Mouse (Mus musculus) lung, postnatal 0 days (tissue): ENCODE measurements at regions not wholly inside any gene's neighbourhood (a gene's known extent, or its start where the extent isn't known, plus 50 kb on each side); places are given as distances from the start of the nearest gene placed in this dataset. TPM values are rescaled to one million over a fixed set of nuclear protein-coding genes. Genes with fewer than 3 reads are reported as not detected.

Experiments used
- ATAC-seq: fragments of 200-750 bp; cut with Nextera tagmentation; 2 replicates; pipeline ENCODE4 v1.8.0; 2017; ENCODE audit warnings: moderate library complexity
- DNase-seq: peaks from one replicate; pipeline ENCODE4 v3.0.0-alpha.2; 2016; ENCODE audit warnings: low spot score
- H3K27ac ChIP-seq: fragments of 300-500 bp; sonication (generic); 2 replicates; pipeline ENCODE4 v1.5.1; 2014; ENCODE audit warnings: antibody characterized with exemption, mild to moderate bottlenecking, low read length, mixed read lengths
- H3K27me3 ChIP-seq: fragments of 300-500 bp; sonication (generic); replicated peaks from 2 replicates; pipeline ENCODE4 v1.6.1; 2014; ENCODE audit warnings: low read length, mixed read lengths; ENCODE audit not compliant: insufficient read depth
- H3K36me3 ChIP-seq: fragments of 300-500 bp; sonication (generic); 2 replicates; pipeline ENCODE4 v1.6.1; 2014; ENCODE audit warnings: low read length, mixed read lengths; ENCODE audit not compliant: insufficient read depth
- H3K4me1 ChIP-seq: fragments of 300-500 bp; sonication (generic); 2 replicates; pipeline ENCODE4 v1.6.1; 2014; ENCODE audit warnings: antibody characterized with exemption, low read depth, low read length, mixed read lengths; ENCODE audit not compliant: insufficient read depth
- H3K4me2 ChIP-seq: fragments of 300-500 bp; sonication (generic); replicated peaks from 2 replicates; pipeline ENCODE4 v1.6.1; 2014; ENCODE audit warnings: low read depth, mild to moderate bottlenecking, low read length, moderate library complexity, mixed read lengths
- H3K4me3 ChIP-seq: fragments of 300-500 bp; sonication (generic); 2 replicates; pipeline ENCODE4 v1.5.1; 2014; ENCODE audit warnings: low read depth, low read length
- H3K9ac ChIP-seq: fragments of 300-500 bp; sonication (generic); replicated peaks from 2 replicates; pipeline ENCODE4 v1.6.1; 2014; ENCODE audit warnings: low read depth, mild to moderate bottlenecking
- H3K9me3 ChIP-seq: fragments of 300-500 bp; sonication (generic); 2 replicates; pipeline ENCODE4 v1.6.1; 2016; ENCODE audit warnings: low read length, mixed read lengths
- CTCF ChIP-seq: IDR thresholded peaks from 2 replicates; pipeline ENCODE4 v1.5.1; 2016; ENCODE audit warnings: antibody characterized with exemption, mild to moderate bottlenecking
- EP300 ChIP-seq: IDR thresholded peaks from 2 replicates; pipeline ENCODE4 v1.6.1; 2016; ENCODE audit warnings: antibody characterized with exemption, mild to moderate bottlenecking, control low read depth
- microRNA-seq: library from miRNA; unstranded; fragments of <30 nt; microRNA quantifications from one replicate; pipeline ENCODE4, GENCODE M21; 2016

- no peak for ATAC-seq
- no peak overlapping the region for H3K27ac ChIP-seq
Measured at GRCm38 (mm10) chr8:73569963-73570362, 216.6 kb upstream of the Large1 start.

More at GRCm38 (mm10) chr8:73569963-73570362, 216.6 kb upstream of the Large1 start:
- Histone ChIP-seq H3K36me3 (no peaks in the 10 kb centered on the region), H3K9ac (no peak overlapping the region), H3K27me3 (no peaks in the 10 kb centered on the region), H3K4me2 (no peak overlapping the region), H3K4me3 (no peak overlapping the region), H3K4me1 (no peaks in the 10 kb centered on the region), H3K9me3 (no peaks in the 10 kb centered on the region)
- DNase-seq = no peak
- TF ChIP-seq EP300 (no peak), CTCF (no peak)

Small RNA genes in the stretch of these regions (microRNA-seq; reads per million reads assigned to microRNA genes)
- not detected for gene Gm23255
